Mouse (Mus musculus) lung, embryonic 16.5 days (tissue): ENCODE results near the gene Npc2. TPM values are rescaled to one million over a fixed set of nuclear protein-coding genes. Genes with fewer than 3 reads are reported as not detected.

Source experiments
- ATAC-seq: fragments of 200-750 bp; cut with Nextera tagmentation; 2 replicates; pipeline ENCODE4 v1.8.0; 2017; ENCODE audit warnings: low read depth, mild to moderate bottlenecking, moderate library complexity
- H3K27ac ChIP-seq: fragments of 300-500 bp; sonication (generic); 2 replicates; pipeline ENCODE4 v1.5.1; 2014; ENCODE audit warnings: mild to moderate bottlenecking, control low read depth, low read length
- H3K27me3 ChIP-seq: fragments of 300-500 bp; sonication (generic); 2 replicates; pipeline ENCODE4 v1.6.1; 2014; ENCODE audit warnings: low read depth, low read length, mixed read lengths; ENCODE audit not compliant: control insufficient read depth, insufficient read depth
- H3K36me3 ChIP-seq: fragments of 300-500 bp; sonication (generic); 2 replicates; pipeline ENCODE4 v1.6.1; 2014; ENCODE audit warnings: low read length; ENCODE audit not compliant: control insufficient read depth, insufficient read depth
- H3K4me1 ChIP-seq: fragments of 300-500 bp; sonication (generic); replicated peaks from 2 replicates; pipeline ENCODE4 v1.6.1; 2014; ENCODE audit warnings: low read length, mixed read lengths; ENCODE audit not compliant: control insufficient read depth, insufficient read depth
- H3K4me2 ChIP-seq: fragments of 300-500 bp; sonication (generic); 2 replicates; pipeline ENCODE4 v1.6.1; 2014; ENCODE audit warnings: low read depth, low read length, control low read depth
- H3K4me3 ChIP-seq: fragments of 300-500 bp; sonication (generic); 2 replicates; pipeline ENCODE4 v1.5.1; 2014; ENCODE audit warnings: mild to moderate bottlenecking, low read length, control low read depth
- H3K9ac ChIP-seq: fragments of 300-500 bp; sonication (generic); 2 replicates; pipeline ENCODE4 v1.6.1; 2014; ENCODE audit warnings: low read length, control low read depth
- H3K9me3 ChIP-seq: fragments of 300-500 bp; sonication (generic); 2 replicates; pipeline ENCODE4 v1.6.1; 2016; ENCODE audit warnings: low read length; ENCODE audit not compliant: control insufficient read depth
- WGBS: fragments of 180-500 bp; shearing (Covaris S2); extraction: QIAGEN DNeasy Blood & Tissue Kit; methylation state at CpG from one replicate; pipeline ENCODE4 v1.1.7; 2014; 5-methylcytosine and 5-hydroxymethylcytosine counted together
- polyA plus RNA-seq: library from polyadenylated mRNA; unstranded; fragments of >200 nt; fragmentation: Nextera tagmentation; extraction: Ambion mirVana; gene quantifications from 2 replicates; pipeline ENCODE4 v1.2.1, GENCODE M21; 2015

Gene Npc2
- polyA plus RNA-seq, 1 experiment from 2014 or later, result 185 TPM

- peaks cover 14% of the 10 kb centered on the region for H3K4me1 ChIP-seq
- H3K4me3 ChIP-seq, result no peak overlapping the region
- no peaks in the 10 kb centered on the region for H3K36me3 ChIP-seq
- H3K9me3 ChIP-seq, result no peaks in the 10 kb centered on the region
- no peaks in the 10 kb centered on the region for H3K27me3 ChIP-seq
- H3K27ac ChIP-seq, result 0 out of 2 replicates have a peak overlapping the region, but pooled peaks have one; percentile 14
- H3K9ac ChIP-seq, result no peak overlapping the region
- WGBS, result 41% methylated on average over 13 of the region's 13 CpGs
- ATAC-seq, result no peak
- H3K4me2 ChIP-seq, result no peak overlapping the region
Measured at GRCm38 (mm10) chr12:84807351-84807750, 34.4 kb upstream of the Npc2 start.

GRCm38 (mm10) chr12:84806726-84807125 lies 33.8 kb upstream of the Npc2 start:
- Histone ChIP-seq H3K9me3 (no peaks in the 10 kb centered on the region), H3K4me1 (peaks cover 14% of the 10 kb centered on the region), H3K36me3 (no peaks in the 10 kb centered on the region), H3K9ac (no peak overlapping the region), H3K4me2 (no peak overlapping the region), H3K27ac (peak overlapping the region; percentile 95), H3K4me3 (no peak overlapping the region), H3K27me3 (no peaks in the 10 kb centered on the region)
- ATAC-seq, result no peak
- WGBS, result 40% methylated on average over 5 of the region's 5 CpGs

- Histone ChIP-seq H3K4me2 (no peak overlapping the region), H3K4me1 (peaks cover 18% of the 10 kb centered on the region), H3K27me3 (no peaks in the 10 kb centered on the region), H3K4me3 (no peak overlapping the region), H3K9ac (no peak overlapping the region), H3K36me3 (no peaks in the 10 kb centered on the region), H3K27ac (peak overlapping the region; percentile 95), H3K9me3 (no peaks in the 10 kb centered on the region)
- ATAC-seq, result no peak
- WGBS, result 56% methylated on average over 1 of the region's 1 CpGs
Measured at GRCm38 (mm10) chr12:84806010-84806409, 33.1 kb upstream of the Npc2 start.

GRCm38 (mm10) chr12:84805228-84805842 lies 32.4 kb upstream of the Npc2 start:
- H3K9ac ChIP-seq, result no peak overlapping the region; the same call in 1 of the 2 replicates
- WGBS, result 38% methylated on average over 9 of the region's 9 CpGs
- no peak overlapping the region for H3K4me3 ChIP-seq
- H3K4me1 ChIP-seq, result peaks cover 23% of the 10 kb centered on the region
- peak overlapping the region; percentile 95 for H3K27ac ChIP-seq
- no peaks in the 10 kb centered on the region for H3K27me3 ChIP-seq
- H3K9me3 ChIP-seq, result no peaks in the 10 kb centered on the region
- no peak overlapping the region for H3K4me2 ChIP-seq
- ATAC-seq, result peak; percentile 95
- H3K36me3 ChIP-seq, result no peaks in the 10 kb centered on the region

- H3K4me1 ChIP-seq, result peaks cover 25% of the 10 kb centered on the region
- H3K27me3 ChIP-seq, result no peaks in the 10 kb centered on the region
- peak overlapping the region; percentile 58; the same call in 1 of the 2 replicates for H3K27ac ChIP-seq
- H3K4me2 ChIP-seq, result no peak overlapping the region
- ATAC-seq, result no peak
- H3K36me3 ChIP-seq, result no peaks in the 10 kb centered on the region
- 90% methylated on average over 3 of the region's 3 CpGs for WGBS
- H3K9ac ChIP-seq, result no peak overlapping the region
- no peak overlapping the region for H3K4me3 ChIP-seq
- H3K9me3 ChIP-seq, result no peaks in the 10 kb centered on the region
Measured at GRCm38 (mm10) chr12:84802625-84803024, 29.7 kb upstream of the Npc2 start.

GRCm38 (mm10) chr12:84801532-84802110 lies 28.7 kb upstream of the Npc2 start:
- Histone ChIP-seq H3K36me3 (no peaks in the 10 kb centered on the region), H3K4me1 (peaks cover 16% of the 10 kb centered on the region), H3K4me3 (no peak overlapping the region), H3K27ac (peak overlapping the region; percentile 58), H3K4me2 (no peak overlapping the region), H3K9me3 (no peaks in the 10 kb centered on the region), H3K9ac (no peak overlapping the region), H3K27me3 (no peaks in the 10 kb centered on the region)
- ATAC-seq, result no peak
- 67% methylated on average over 13 of the region's 13 CpGs for WGBS

- Histone ChIP-seq H3K4me1 (peaks cover 11% of the 10 kb centered on the region), H3K27me3 (no peaks in the 10 kb centered on the region), H3K4me3 (no peak overlapping the region), H3K36me3 (no peaks in the 10 kb centered on the region), H3K9me3 (no peaks in the 10 kb centered on the region), H3K4me2 (no peak overlapping the region), H3K27ac (peak overlapping the region; percentile 61), H3K9ac (no peak overlapping the region)
- peak; percentile 73 for ATAC-seq
- WGBS, result 25% methylated on average over 4 of the region's 4 CpGs
Measured at GRCm38 (mm10) chr12:84800419-84800818, 27.5 kb upstream of the Npc2 start.

- no peak overlapping the region for H3K4me3 ChIP-seq
- no peaks in the 10 kb centered on the region for H3K36me3 ChIP-seq
- H3K4me1 ChIP-seq, result peaks cover 11% of the 10 kb centered on the region
- no peaks in the 10 kb centered on the region for H3K27me3 ChIP-seq
- H3K9me3 ChIP-seq, result no peaks in the 10 kb centered on the region
- ATAC-seq, result no peak
- no peak overlapping the region for H3K4me2 ChIP-seq
- H3K27ac ChIP-seq, result no peak overlapping the region
- 90% methylated on average over 13 of the region's 13 CpGs for WGBS
- H3K9ac ChIP-seq, result no peak overlapping the region
Measured at GRCm38 (mm10) chr12:84799086-84799485, 26.1 kb upstream of the Npc2 start.

- Histone ChIP-seq H3K27me3 (no peaks in the 10 kb centered on the region), H3K4me3 (no peak overlapping the region), H3K27ac (no peak overlapping the region), H3K36me3 (no peaks in the 10 kb centered on the region), H3K9me3 (no peaks in the 10 kb centered on the region), H3K9ac (no peak overlapping the region), H3K4me1 (0 out of 2 replicates have a peak, but pooled peaks cover 4% of the 10 kb centered on the region), H3K4me2 (no peak overlapping the region)
- ATAC-seq, result no peak
- 87% methylated on average over 8 of the region's 8 CpGs for WGBS
Measured at GRCm38 (mm10) chr12:84794647-84795046, 21.7 kb upstream of the Npc2 start.
